Mouse (Mus musculus) lung, embryonic 14.5 days (tissue): ENCODE measurements around the gene Gmip. TPM values are rescaled to one million over a fixed set of nuclear protein-coding genes. Genes with fewer than 3 reads are reported as not detected.

Experiments
- ATAC-seq: fragments of 200-750 bp; cut with Nextera tagmentation; 2 replicates; pipeline ENCODE4 v1.8.0; 2017; ENCODE audit warnings: mild to moderate bottlenecking, moderate TSS enrichment, moderate library complexity; ENCODE audit not compliant: insufficient read depth
- DNase-seq: peaks from one replicate; pipeline ENCODE4 v3.0.0-alpha.2; 2015
- H3K27ac ChIP-seq: fragments of 300-500 bp; sonication (generic); 2 replicates; pipeline ENCODE4 v1.5.1; 2014; ENCODE audit warnings: low read depth, mild to moderate bottlenecking, moderate library complexity
- H3K27me3 ChIP-seq: fragments of 300-500 bp; sonication (generic); 2 replicates; pipeline ENCODE4 v1.6.1; 2014; ENCODE audit warnings: low read length, control low read depth; ENCODE audit not compliant: insufficient read depth
- H3K36me3 ChIP-seq: fragments of 300-500 bp; sonication (generic); 2 replicates; pipeline ENCODE4 v1.6.1; 2014; ENCODE audit warnings: control low read depth; ENCODE audit not compliant: insufficient read depth
- H3K4me1 ChIP-seq: fragments of 300-500 bp; sonication (generic); 2 replicates; pipeline ENCODE4 v1.6.1; 2014; ENCODE audit warnings: antibody characterized with exemption, control low read depth; ENCODE audit not compliant: insufficient read depth
- H3K4me2 ChIP-seq: fragments of 300-500 bp; sonication (generic); 2 replicates; pipeline ENCODE4 v1.6.1; 2014; ENCODE audit warnings: mild to moderate bottlenecking
- H3K4me3 ChIP-seq: fragments of 300-500 bp; sonication (generic); 2 replicates; pipeline ENCODE4 v1.5.1; 2014; ENCODE audit warnings: low read depth, low read length
- H3K9ac ChIP-seq: fragments of 300-500 bp; sonication (generic); 2 replicates; pipeline ENCODE4 v1.6.1; 2014
- H3K9me3 ChIP-seq: fragments of 300-500 bp; sonication (generic); 2 replicates; pipeline ENCODE4 v1.6.1; 2016; ENCODE audit warnings: low read depth, low read length, control low read depth
- CTCF ChIP-seq: IDR thresholded peaks from 2 replicates; pipeline ENCODE4 v1.5.1; 2016; ENCODE audit warnings: antibody characterized with exemption, low read depth
- WGBS: fragments of 180-500 bp; shearing (Covaris S2); extraction: QIAGEN DNeasy Blood & Tissue Kit; methylation state at CpG from one replicate; pipeline ENCODE4 v1.1.7; 2014; 5-methylcytosine and 5-hydroxymethylcytosine counted together
- polyA plus RNA-seq: library from polyadenylated mRNA; unstranded; fragments of >200 nt; fragmentation: Nextera tagmentation; extraction: Ambion mirVana; gene quantifications from 2 replicates; pipeline ENCODE4 v1.2.1, GENCODE M21; 2014

Gene Gmip
- polyA plus RNA-seq = 6.7 and 8.8 TPM in 2 replicates

GRCm38 (mm10) chr8:69808094-69808863, at the start of gene Gmip:
TSS of gene Gmip (plus strand) at chr8:69808679.
- no peak for TF ChIP-seq CTCF

DNA sequence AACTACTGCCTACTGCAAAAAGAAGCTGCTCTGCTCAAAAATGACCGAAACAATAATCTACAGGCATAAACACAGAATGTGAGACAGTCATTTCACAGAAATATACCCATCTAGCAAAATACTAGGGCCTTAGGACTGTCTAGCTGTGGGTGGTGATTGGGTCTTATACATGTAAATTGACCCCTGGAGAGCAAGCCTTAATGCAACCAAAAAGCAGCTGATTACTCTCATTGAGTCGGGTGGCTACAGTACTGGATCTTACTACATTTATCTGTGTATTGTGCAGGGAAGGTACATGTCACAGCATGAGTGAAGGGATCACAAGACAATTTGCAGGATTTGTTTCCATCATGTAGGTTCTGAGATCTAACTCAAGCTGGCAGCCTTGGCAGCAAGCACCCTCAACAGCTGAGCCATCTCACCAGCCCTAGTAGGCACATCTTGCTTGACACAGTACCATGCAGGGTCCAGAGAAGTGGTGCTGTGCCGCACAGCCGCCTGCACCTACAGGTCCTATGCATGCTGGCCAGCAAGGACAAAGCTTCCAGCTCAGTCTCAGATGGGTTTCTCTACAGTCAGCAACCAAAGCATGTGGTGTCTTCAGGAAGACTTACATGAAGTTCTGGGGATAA, 46.5 kb upstream of the Gmip start:
- no peak overlapping the region for H3K9ac ChIP-seq
- WGBS = 91% methylated on average over 4 of the region's 4 CpGs
- H3K36me3 ChIP-seq = peaks cover 68% of the 10 kb centered on the region
- H3K9me3 ChIP-seq = peaks cover 10% of the 10 kb centered on the region; the same call in 1 of the 2 replicates
- H3K27ac ChIP-seq = no peak overlapping the region
- H3K4me3 ChIP-seq = no peak overlapping the region
- H3K4me2 ChIP-seq = no peak overlapping the region
- no peaks in the 10 kb centered on the region for H3K4me1 ChIP-seq
- ATAC-seq = no peak
- no peak for TF ChIP-seq CTCF
- no peak for DNase-seq
- no peaks in the 10 kb centered on the region for H3K27me3 ChIP-seq

More at GRCm38 (mm10) chr8:69808094-69808863, at the start of gene Gmip:
- no peak within 1 kb of the TSS for H3K27ac ChIP-seq
- ATAC-seq (peak; percentile 65), DNase-seq (peak; percentile 88)
- peak within 1 kb of the TSS; percentile 44 for H3K4me3 ChIP-seq
- H3K27me3 ChIP-seq = no peaks in the 10 kb centered on the region
- 6% methylated on average over 28 of the region's 28 CpGs for WGBS
- H3K36me3 ChIP-seq = peaks cover 55% of the 10 kb centered on the region
- peak within 1 kb of the TSS; percentile 69 for H3K4me2 ChIP-seq
- peak within 1 kb of the TSS; percentile 48 for H3K9ac ChIP-seq
- no peaks in the 10 kb centered on the region for H3K9me3 ChIP-seq
- no peaks in the 10 kb centered on the region for H3K4me1 ChIP-seq

DNA sequence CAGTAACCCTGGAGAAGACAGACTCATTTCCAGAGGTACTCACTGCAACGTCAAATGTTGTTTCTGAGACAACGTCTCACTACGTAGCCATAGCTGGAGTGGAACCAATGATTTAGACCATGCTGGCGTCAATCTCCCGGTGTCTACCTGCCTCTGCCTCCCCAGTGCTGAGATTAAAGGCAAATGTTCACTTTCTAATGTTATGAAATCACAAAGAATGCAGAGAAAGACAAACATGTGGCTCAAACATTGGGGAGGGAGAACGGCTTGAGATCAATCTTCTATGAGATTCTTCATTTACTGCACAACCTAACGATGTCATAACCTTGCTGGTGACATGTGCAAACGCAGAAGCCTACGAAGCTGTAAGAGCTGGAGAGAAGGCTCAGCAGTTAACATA, 37.3 kb upstream of the Gmip start:
- TF ChIP-seq CTCF = no peak
- H3K9me3 ChIP-seq = peaks cover 3% of the 10 kb centered on the region; the same call in 1 of the 2 replicates

DNA sequence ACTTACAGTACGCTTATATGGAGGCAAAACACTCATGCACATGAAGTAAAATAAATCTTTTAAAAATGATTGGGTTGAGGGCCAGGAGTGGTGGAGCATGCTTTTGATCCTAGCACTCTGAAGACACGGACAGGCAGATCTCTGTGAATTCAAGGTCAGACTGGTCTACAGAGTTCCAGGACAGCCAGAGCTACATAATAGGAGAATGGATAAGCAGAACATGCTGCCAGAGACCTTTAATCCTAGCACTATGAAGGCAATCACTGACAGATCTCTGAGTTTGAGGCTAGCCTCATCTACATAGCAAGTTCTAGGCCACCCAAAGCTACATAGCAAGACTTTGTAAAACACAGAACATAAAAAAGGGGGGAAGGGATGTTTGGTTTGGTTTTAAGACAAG, 36.4 kb upstream of the Gmip start:
- H3K4me2 ChIP-seq = no peak overlapping the region
- H3K27me3 ChIP-seq = no peaks in the 10 kb centered on the region
- peaks cover 16% of the 10 kb centered on the region for H3K4me1 ChIP-seq
- peaks cover 26% of the 10 kb centered on the region for H3K36me3 ChIP-seq
- H3K9me3 ChIP-seq = no peaks in the 10 kb centered on the region
- H3K27ac ChIP-seq = no peak overlapping the region
- DNase-seq (no peak), ATAC-seq (no peak)
- no peak overlapping the region for H3K4me3 ChIP-seq
- 0 out of 2 replicates have a peak overlapping the region, but pooled peaks have one; percentile 2 for H3K9ac ChIP-seq
- WGBS = 88% methylated on average over 2 of the region's 2 CpGs
- no peak for TF ChIP-seq CTCF

More for the DNA sequence above, 37.3 kb upstream of the Gmip start:
- 82% methylated on average over 9 of the region's 9 CpGs for WGBS
- no peak for DNase-seq
- Histone ChIP-seq H3K9ac (no peak overlapping the region), H3K4me1 (peaks cover 16% of the 10 kb centered on the region), H3K4me3 (no peak overlapping the region), H3K27ac (no peak overlapping the region), H3K4me2 (no peak overlapping the region), H3K36me3 (peaks cover 35% of the 10 kb centered on the region), H3K27me3 (no peaks in the 10 kb centered on the region)
- no peak for ATAC-seq

GRCm38 (mm10) chr8:69774503-69775148, 33.9 kb upstream of the Gmip start, which contains the start of gene Gm20422:
TSS of gene Gm20422 (minus strand) at chr8:69774886.
- Histone ChIP-seq H3K4me1 (peaks cover 16% of the 10 kb centered on the region), H3K4me2 (peak within 1 kb of the TSS; percentile 73), H3K36me3 (peaks cover 1% of the 10 kb centered on the region; the same call in 1 of the 2 replicates), H3K27me3 (no peaks in the 10 kb centered on the region), H3K4me3 (peak within 1 kb of the TSS; percentile 77), H3K9me3 (no peaks in the 10 kb centered on the region), H3K9ac (peak within 1 kb of the TSS; percentile 89), H3K27ac (peak within 1 kb of the TSS; percentile 99)
- WGBS = under 1% methylated on average over 40 of the region's 41 CpGs
- peak; percentile 99 for ATAC-seq
- DNase-seq = peak; percentile 99
- TF ChIP-seq CTCF = no peak

- Histone ChIP-seq H3K4me2 (peak overlapping the region; percentile 50), H3K9me3 (no peaks in the 10 kb centered on the region), H3K4me3 (peak overlapping the region; percentile 77), H3K27ac (no peak overlapping the region), H3K36me3 (no peaks in the 10 kb centered on the region; the same call in 1 of the 2 replicates), H3K4me1 (peaks cover 16% of the 10 kb centered on the region), H3K9ac (no peak overlapping the region), H3K27me3 (no peaks in the 10 kb centered on the region)
- WGBS = 49% methylated on average over 2 of the region's 2 CpGs
- DNase-seq = no peak
- no peak for TF ChIP-seq CTCF
- ATAC-seq = no peak
These were observed 33.3 kb upstream of the Gmip start for GRCm38 (mm10) chr8:69775149-69775534.

DNA sequence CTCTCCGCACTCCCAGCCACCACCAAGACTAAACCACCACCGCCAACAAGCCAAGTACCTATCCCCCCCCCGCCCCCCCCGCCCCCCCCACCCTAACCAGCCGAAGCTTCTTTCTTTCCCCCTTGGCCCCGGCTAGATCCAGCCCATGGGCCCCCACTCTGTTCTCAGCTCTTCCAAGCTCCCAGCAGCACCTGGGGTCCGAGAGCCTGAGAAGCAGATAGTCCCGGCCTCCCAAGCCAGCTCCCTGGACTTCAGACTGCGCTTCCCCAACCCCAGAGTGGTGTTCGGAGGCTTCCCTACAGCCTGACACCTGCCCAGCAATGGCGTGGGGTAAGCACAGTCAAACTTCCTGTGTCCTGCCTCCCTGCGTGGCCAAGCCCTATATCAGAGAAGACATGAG, 31.4 kb upstream of the Gmip start:
- H3K4me1 ChIP-seq = peaks cover 15% of the 10 kb centered on the region
- WGBS = 55% methylated on average over 12 of the region's 12 CpGs
- no peak overlapping the region for H3K9ac ChIP-seq
- no peak for TF ChIP-seq CTCF
- no peak for DNase-seq
- no peaks in the 10 kb centered on the region for H3K27me3 ChIP-seq
- no peaks in the 10 kb centered on the region; the same call in 1 of the 2 replicates for H3K36me3 ChIP-seq
- no peak for ATAC-seq
- H3K9me3 ChIP-seq = no peaks in the 10 kb centered on the region
- H3K4me3 ChIP-seq = no peak overlapping the region
- no peak overlapping the region for H3K27ac ChIP-seq
- H3K4me2 ChIP-seq = no peak overlapping the region
